ENCODE assay signal across 7 mouse cellular contexts in genomic region chr3:79884761-79885189, GRCm38 (mm10). TPM values are rescaled to one million over a fixed set of nuclear protein-coding genes. Genes with fewer than 3 reads are reported as not detected.
DNase-seq lines count a peak whose midpoint lies in the region; ATAC-seq and TF ChIP-seq lines count a peak whose summit lies in the region.

No protein-coding gene starts in this region.

- in situ Hi-C loops in ES-E14 (cut with MboI; ENCODE audit: low sequenced_read_pairs in 2 of 2, unreplicated experiment in 2 of 2), result loop anchor here in 1 of 2 experiments (25.0 kb wide), 1 partner anchor 178 kb away; no protein-coding TSS in a partner anchor

- no peaks in the 10 kb centered on the region for H3K27me3 ChIP-seq in forebrain, embryonic 15.5 days

- TF ChIP-seq CTCF in left cerebral cortex, adult 2 months (IDR thresholded peaks at IDR 0.05), result peak; percentile 88

- H3K4me2 ChIP-seq in forebrain, embryonic 15.5 days (replicated peaks), result no peak overlapping the region

- intact Hi-C loops in heart, postnatal 36 days (cut with DNase I), result loop anchor here (1.0 to 5.0 kb wide), 4 partner anchors 43 to 174 kb away; no protein-coding TSS in a partner anchor
- intact Hi-C loops in left cerebral cortex, adult 2 months (cut with DNase I), result loop anchor here (5.0 kb wide), 2 partner anchors 113 to 648 kb away; no protein-coding TSS in a partner anchor

- H3K36me3 ChIP-seq in ES-E14 (ENCODE audit: control insufficient read depth, insufficient read depth, low read length, poor library complexity, severe bottlenecking), result no peaks in the 10 kb centered on the region
- no peaks in the 10 kb centered on the region for H3K36me3 ChIP-seq in forebrain, embryonic 15.5 days

- no peaks in the 10 kb centered on the region for H3K9me3 ChIP-seq in ES-E14 (ENCODE audit: control insufficient read depth, insufficient read depth, low read depth, low read length)
- H3K9me3 ChIP-seq in forebrain, embryonic 15.5 days, result no peaks in the 10 kb centered on the region

- WGBS in forebrain, embryonic 15.5 days, result 46% methylated on average over 9 of the region's 9 CpGs

- H3K4me3 ChIP-seq in ES-E14 (ENCODE audit: insufficient read depth in 1 of 2, low read depth in 1 of 2, low read length in 2 of 2, poor library complexity in 1 of 2, severe bottlenecking in 1 of 2), result peak overlapping the region; percentile 46 to 50
- no peak overlapping the region for H3K4me3 ChIP-seq in forebrain, embryonic 15.5 days
- H3K4me3 ChIP-seq in left cerebral cortex, adult 2 months, result peak overlapping the region; percentile 28

- no peak overlapping the region; the same call in 1 of the 2 replicates for H3K9ac ChIP-seq in ES-E14 (ENCODE audit: insufficient read depth, low read depth, low read length, poor library complexity, severe bottlenecking)
- no peak overlapping the region for H3K9ac ChIP-seq in forebrain, embryonic 15.5 days (replicated peaks)

- H3K4me1 ChIP-seq in ES-E14 (ENCODE audit: control insufficient read depth in 2 of 2, insufficient read depth in 2 of 2, low read length in 2 of 2, poor library complexity in 1 of 2), result peaks cover 3 to 4% of the 10 kb centered on the region in 2 experiments; a peak in 1 of 4 replicates
- peaks cover 5% of the 10 kb centered on the region; the same call in 1 of the 2 replicates for H3K4me1 ChIP-seq in forebrain, embryonic 15.5 days

- peak; percentile 43 for DNase-seq in ES-E14 (ENCODE audit: low read depth, low spot score)
- peak; percentile 48 to 60 for DNase-seq in adrenal gland, adult 18-20 months (ENCODE audit: low spot score in 2 of 2)
- DNase-seq in heart, postnatal 36 days, result peak; percentile 72 to 77
- peak; percentile 62 to 68 for DNase-seq in left cerebral cortex, adult 2 months (ENCODE audit: extremely low spot score in 1 of 2, low spot score in 2 of 2)
- peak; percentile 83 for DNase-seq in lung, postnatal 36 days
- DNase-seq in right cerebral cortex, postnatal 10 days (ENCODE audit: low spot score in 2 of 2), result peak; percentile 79 to 87

- 0 out of 2 replicates have a peak, but pooled peaks have one; percentile 23 for ATAC-seq in forebrain, embryonic 15.5 days (replicated peaks)

- H3K27ac ChIP-seq in ES-E14 (ENCODE audit: insufficient read depth, low read depth, low read length, poor library complexity, severe bottlenecking), result no peak overlapping the region
- H3K27ac ChIP-seq in forebrain, embryonic 15.5 days (replicated peaks), result no peak overlapping the region
- peak overlapping the region; percentile 64; the same call in 1 of the 2 replicates for H3K27ac ChIP-seq in left cerebral cortex, adult 2 months

TF ChIP-seq in ES-E14, 5 proteins besides CTCF, POLR2A, EP300 and RAD21:
- TF ChIP-seq CHD2 (IDR thresholded peaks at IDR 0.05; ENCODE audit: low read depth, low read length) (no peak), ZC3H11A (IDR thresholded peaks at IDR 0.05; ENCODE audit: borderline replicate concordance, low read depth, low read length) (peak; percentile 64; the same call in 1 of the 2 replicates), HCFC1 (IDR thresholded peaks at IDR 0.05; ENCODE audit: borderline replicate concordance, insufficient read depth, low read length) (no peak), MAFK (IDR thresholded peaks at IDR 0.05; ENCODE audit: insufficient read depth, low read depth, low read length) (no peak), ZNF384 (IDR thresholded peaks at IDR 0.05; ENCODE audit: low read depth, low read length) (no peak)

RNA-seq across cellular contexts. Expression of gene Fam198b, which starts 0.4 kb away (rescaled TPM):
- 14.2 and 16.5 TPM in 2 replicates for total RNA-seq in ES-E14 (2012; rRNA removed)
- total RNA-seq in adrenal gland, adult 18-20 months (2021), result 1 to 10 TPM; 7.4 to 7.8 TPM
- 0.88 and 2.4 TPM in 2 replicates for polyA plus RNA-seq in forebrain, embryonic 15.5 days (2015; fragmentation: Nextera tagmentation; extraction: Ambion mirVana)
- 10 to 100 TPM; 18.5 to 19.7 TPM for total RNA-seq in heart, postnatal 36 days (2021)
- 1 to 10 TPM; 7.3 to 8.5 TPM for total RNA-seq in left cerebral cortex, adult 2 months (2021)

RNA-seq across cellular contexts. Expression of gene Tmem144, which starts 32.2 kb away (rescaled TPM):
- 5.4 and 5.9 TPM in 2 replicates for total RNA-seq in ES-E14 (2012; rRNA removed)
- total RNA-seq in adrenal gland, adult 18-20 months (2021), result 10 to 100 TPM in 1 of 2 experiments, 1 to 10 TPM in 1; 3.3 to 10.1 TPM
- 1.6 and 1.8 TPM in 2 replicates for polyA plus RNA-seq in forebrain, embryonic 15.5 days (2015; fragmentation: Nextera tagmentation; extraction: Ambion mirVana)
- 10 to 100 TPM; 12.2 to 13.4 TPM for total RNA-seq in heart, postnatal 36 days (2021)
- 10 to 100 TPM; 10.5 to 12.0 TPM for total RNA-seq in left cerebral cortex, adult 2 months (2021)
